Mouse (Mus musculus) forebrain, embryonic 13.5 days (tissue): ENCODE data around the gene Mrvi1. TPM values are rescaled to one million over a fixed set of nuclear protein-coding genes. Genes with fewer than 3 reads are reported as not detected.

Source experiments
- ATAC-seq: fragments of 200-750 bp; cut with Nextera tagmentation; 2 replicates; pipeline ENCODE4 v1.8.0; 2017
- H3K27ac ChIP-seq: fragments of 300-500 bp; sonication (generic); 2 replicates; pipeline ENCODE4 v1.5.1; 2015; ENCODE audit warnings: inconsistent platforms, mild to moderate bottlenecking, moderate library complexity
- H3K27me3 ChIP-seq: fragments of 300-500 bp; sonication (generic); 2 replicates; pipeline ENCODE4 v1.6.1; 2015; ENCODE audit warnings: mild to moderate bottlenecking, inconsistent platforms
- H3K36me3 ChIP-seq: fragments of 300-500 bp; sonication (generic); 2 replicates; pipeline ENCODE4 v1.6.1; 2015; ENCODE audit warnings: mild to moderate bottlenecking, inconsistent platforms; ENCODE audit not compliant: poor library complexity, severe bottlenecking
- H3K4me1 ChIP-seq: fragments of 300-500 bp; sonication (generic); 2 replicates; pipeline ENCODE4 v1.6.1; 2015; ENCODE audit warnings: inconsistent platforms
- H3K4me2 ChIP-seq: fragments of 300-500 bp; sonication (generic); 2 replicates; pipeline ENCODE4 v1.6.1; 2015; ENCODE audit warnings: inconsistent platforms, mild to moderate bottlenecking, moderate library complexity
- H3K4me3 ChIP-seq: fragments of 300-500 bp; sonication (generic); 2 replicates; pipeline ENCODE4 v1.5.1; 2015; ENCODE audit warnings: mild to moderate bottlenecking, inconsistent platforms
- H3K9ac ChIP-seq: fragments of 300-500 bp; sonication (generic); 2 replicates; pipeline ENCODE4 v1.6.1; 2015; ENCODE audit warnings: mild to moderate bottlenecking, inconsistent platforms
- H3K9me3 ChIP-seq: fragments of 300-500 bp; sonication (generic); replicated peaks from 2 replicates; pipeline ENCODE4 v1.6.1; 2016; ENCODE audit warnings: inconsistent platforms
- WGBS: fragments of 180-500 bp; shearing (Covaris S2); methylation state at CpG from one replicate; pipeline ENCODE4 v1.1.7; 2015; 5-methylcytosine and 5-hydroxymethylcytosine counted together
- polyA plus RNA-seq: library from polyadenylated mRNA; unstranded; fragments of >200 nt; fragmentation: Nextera tagmentation; extraction: Ambion mirVana; gene quantifications from 2 replicates; pipeline ENCODE4 v1.2.1, GENCODE M21; 2015

Mrvi1 gene
- polyA plus RNA-seq, 1 experiment from 2014 or later: 0.58 TPM

- ATAC-seq: no peak
- 87% methylated on average over 15 of the region's 15 CpGs for WGBS
- H3K9me3 ChIP-seq: no peaks in the 10 kb centered on the region
- H3K4me1 ChIP-seq: no peaks in the 10 kb centered on the region
- H3K27ac ChIP-seq: no peak overlapping the region
- H3K4me2 ChIP-seq: no peak overlapping the region
- no peak overlapping the region for H3K9ac ChIP-seq
- H3K36me3 ChIP-seq: no peaks in the 10 kb centered on the region
- H3K4me3 ChIP-seq: no peak overlapping the region
- H3K27me3 ChIP-seq: no peaks in the 10 kb centered on the region
Measured at GRCm38 (mm10) chr7:110998887-110999827, 16.9 kb upstream of the Mrvi1 start.

GRCm38 (mm10) chr7:110991221-110991494, 8.9 kb upstream of the Mrvi1 start:
- no peak for ATAC-seq
- no peak overlapping the region for H3K27ac ChIP-seq
- no peak overlapping the region for H3K4me2 ChIP-seq
- H3K4me1 ChIP-seq: no peaks in the 10 kb centered on the region
- no peaks in the 10 kb centered on the region for H3K9me3 ChIP-seq
- no peaks in the 10 kb centered on the region for H3K36me3 ChIP-seq
- H3K27me3 ChIP-seq: no peaks in the 10 kb centered on the region
- WGBS: 38% methylated on average over 4 of the region's 4 CpGs
- H3K4me3 ChIP-seq: no peak overlapping the region
- H3K9ac ChIP-seq: no peak overlapping the region

DNA sequence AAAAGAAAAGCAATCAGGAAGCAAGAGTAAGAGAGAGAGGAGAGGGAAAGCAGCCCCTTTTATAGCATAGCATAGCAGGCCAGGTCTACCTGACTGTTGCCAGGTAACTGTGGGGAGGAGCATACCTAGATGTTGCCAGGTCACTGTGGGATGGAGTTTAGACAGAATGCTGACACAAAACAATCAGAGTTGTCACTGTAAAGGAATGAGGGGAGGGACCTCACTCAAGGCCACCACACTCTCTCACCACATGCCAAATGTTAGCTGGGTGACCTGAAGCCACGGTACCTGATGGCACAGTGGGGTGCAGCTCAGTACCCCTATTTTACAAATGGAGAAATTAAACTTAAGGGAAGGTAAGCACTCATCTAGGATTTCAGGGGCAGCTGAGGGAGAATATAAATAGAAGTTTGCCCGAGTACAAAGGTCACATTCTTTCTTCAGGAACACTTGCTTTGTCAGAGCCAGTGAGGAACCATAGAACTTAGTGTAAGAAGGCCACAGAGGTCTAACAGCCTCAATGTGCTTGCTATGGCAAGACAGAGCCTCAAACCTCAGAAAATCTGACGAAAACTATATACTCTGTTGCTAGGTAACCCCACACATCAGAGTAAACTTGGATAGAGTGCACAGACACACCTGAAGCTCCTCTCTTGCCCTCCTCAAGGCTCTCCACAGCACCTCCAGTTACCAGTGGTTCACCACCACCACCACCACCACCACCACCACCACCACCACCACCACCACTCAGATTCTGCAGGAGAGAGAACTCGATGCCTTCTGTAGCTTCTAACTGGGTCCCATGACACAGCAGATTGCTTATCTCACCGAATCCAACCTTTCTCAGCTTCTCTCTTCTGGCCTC, 8.3 kb upstream of the Mrvi1 start:
- no peak overlapping the region for H3K4me2 ChIP-seq
- no peak overlapping the region for H3K4me3 ChIP-seq
- H3K36me3 ChIP-seq: no peaks in the 10 kb centered on the region
- no peak for ATAC-seq
- no peaks in the 10 kb centered on the region for H3K9me3 ChIP-seq
- no peak overlapping the region for H3K27ac ChIP-seq
- 58% methylated on average over 5 of the region's 5 CpGs for WGBS
- H3K9ac ChIP-seq: no peak overlapping the region
- H3K4me1 ChIP-seq: no peaks in the 10 kb centered on the region
- H3K27me3 ChIP-seq: no peaks in the 10 kb centered on the region

GRCm38 (mm10) chr7:110989286-110989879, 7.1 kb upstream of the Mrvi1 start:
- Histone ChIP-seq H3K4me2 (no peak overlapping the region), H3K4me3 (no peak overlapping the region)
- 80% methylated on average over 5 of the region's 5 CpGs for WGBS

DNA sequence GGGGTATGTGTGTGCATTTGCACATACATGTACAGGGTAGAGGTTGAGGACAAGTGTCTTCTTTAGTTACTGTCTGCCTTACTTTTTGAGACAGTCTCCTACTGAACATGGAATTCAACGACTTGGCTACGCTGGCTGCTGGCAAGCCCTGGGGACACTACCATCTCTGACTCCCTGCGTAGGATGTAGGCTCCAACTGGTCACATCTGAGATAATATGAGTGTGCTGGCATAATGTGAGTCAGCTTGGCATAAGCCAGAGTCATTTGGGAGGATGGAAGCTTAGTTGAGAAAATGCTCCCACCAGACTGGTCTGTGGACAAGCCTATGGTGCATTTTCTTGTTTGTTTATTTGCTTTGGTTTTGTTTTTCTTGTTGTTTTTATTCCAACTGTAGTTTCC, 5.8 kb upstream of the Mrvi1 start:
- Histone ChIP-seq H3K9ac (no peak overlapping the region), H3K4me2 (no peak overlapping the region), H3K4me1 (no peaks in the 10 kb centered on the region), H3K4me3 (no peak overlapping the region), H3K9me3 (no peaks in the 10 kb centered on the region), H3K27ac (no peak overlapping the region), H3K36me3 (no peaks in the 10 kb centered on the region), H3K27me3 (no peaks in the 10 kb centered on the region)
- WGBS: 93% methylated on average over 3 of the region's 3 CpGs
- ATAC-seq: no peak

More at GRCm38 (mm10) chr7:110989286-110989879, 7.1 kb upstream of the Mrvi1 start:
- H3K27me3 ChIP-seq: no peaks in the 10 kb centered on the region
- H3K9me3 ChIP-seq: no peaks in the 10 kb centered on the region
- ATAC-seq: no peak
- no peak overlapping the region for H3K27ac ChIP-seq
- H3K36me3 ChIP-seq: no peaks in the 10 kb centered on the region
- no peaks in the 10 kb centered on the region for H3K4me1 ChIP-seq
- H3K9ac ChIP-seq: no peak overlapping the region

- Histone ChIP-seq H3K4me1 (0 out of 2 replicates have a peak, but pooled peaks cover 3% of the 10 kb centered on the region), H3K27ac (no peak overlapping the region), H3K9ac (no peak overlapping the region), H3K4me2 (no peak overlapping the region), H3K9me3 (no peaks in the 10 kb centered on the region), H3K36me3 (no peaks in the 10 kb centered on the region), H3K4me3 (no peak overlapping the region), H3K27me3 (no peaks in the 10 kb centered on the region)
- whole genome bisulfite sequencing: 61% methylated on average over 7 of the region's 7 CpGs
- no peak for ATAC-seq
Measured at GRCm38 (mm10) chr7:110985581-110986265, 3.5 kb upstream of the Mrvi1 start.

GRCm38 (mm10) chr7:110983621-110984020, 1.4 kb upstream of the Mrvi1 start:
- Histone ChIP-seq H3K36me3 (no peaks in the 10 kb centered on the region), H3K4me2 (no peak overlapping the region), H3K9ac (no peak overlapping the region), H3K9me3 (no peaks in the 10 kb centered on the region), H3K4me1 (0 out of 2 replicates have a peak, but pooled peaks cover 8% of the 10 kb centered on the region), H3K27me3 (no peaks in the 10 kb centered on the region), H3K4me3 (no peak overlapping the region), H3K27ac (no peak overlapping the region)
- 82% methylated on average over 5 of the region's 5 CpGs for WGBS
- no peak for ATAC-seq

DNA sequence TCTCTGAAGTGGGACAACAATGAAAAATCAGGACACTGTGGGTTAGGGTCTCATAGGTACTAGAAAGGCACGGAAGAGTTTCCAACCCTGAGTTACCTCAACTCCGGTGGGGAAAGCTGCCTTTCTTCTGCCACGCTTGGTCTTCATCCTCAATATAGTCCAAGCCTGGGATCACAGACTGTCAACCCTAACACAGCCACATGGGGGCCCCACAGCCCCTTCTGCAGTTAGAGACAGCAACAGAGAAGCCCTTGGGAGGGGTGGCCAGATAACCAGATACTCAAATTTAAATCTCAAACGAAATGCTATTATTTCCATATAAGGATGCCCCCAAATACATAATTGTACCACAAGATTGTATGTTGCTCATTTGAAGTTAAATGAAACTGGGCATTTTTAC, 503 bp upstream of the Mrvi1 start:
- ATAC-seq: no peak
- H3K9me3 ChIP-seq: no peaks in the 10 kb centered on the region
- H3K4me3 ChIP-seq: no peak overlapping the region
- H3K4me2 ChIP-seq: no peak overlapping the region
- H3K27me3 ChIP-seq: no peaks in the 10 kb centered on the region
- 0 out of 2 replicates have a peak, but pooled peaks cover 8% of the 10 kb centered on the region for H3K4me1 ChIP-seq
- no peaks in the 10 kb centered on the region for H3K36me3 ChIP-seq
- WGBS: 65% methylated on average over 4 of the region's 4 CpGs
- H3K27ac ChIP-seq: no peak overlapping the region
- H3K9ac ChIP-seq: no peak overlapping the region

DNA sequence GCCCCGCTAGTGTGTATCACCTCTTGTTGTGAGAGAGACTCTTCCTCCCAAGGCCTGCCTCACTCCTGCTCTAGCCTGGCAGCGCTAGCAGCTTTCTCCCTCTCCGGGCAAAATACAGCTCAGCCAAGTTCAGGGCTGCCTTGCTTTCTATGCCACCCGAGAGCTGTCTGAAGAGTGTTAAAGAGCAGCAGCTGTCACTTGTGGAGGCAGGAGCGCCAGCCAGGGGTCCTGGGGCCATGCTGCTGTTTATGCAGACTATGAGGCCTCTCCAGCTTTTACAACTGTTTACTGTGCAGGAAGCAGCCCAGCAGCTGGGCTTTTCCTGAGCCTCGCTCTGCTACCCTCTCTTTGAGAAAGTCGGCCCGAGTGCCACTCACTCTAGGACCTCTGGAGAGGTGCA, 1.2 kb downstream of the Mrvi1 start:
- Histone ChIP-seq H3K9ac (no peak overlapping the region), H3K27me3 (no peaks in the 10 kb centered on the region), H3K27ac (no peak overlapping the region), H3K9me3 (no peaks in the 10 kb centered on the region), H3K36me3 (no peaks in the 10 kb centered on the region), H3K4me2 (no peak overlapping the region), H3K4me3 (no peak overlapping the region), H3K4me1 (0 out of 2 replicates have a peak, but pooled peaks cover 8% of the 10 kb centered on the region)
- no peak for ATAC-seq
- 77% methylated on average over 8 of the region's 8 CpGs for WGBS

DNA sequence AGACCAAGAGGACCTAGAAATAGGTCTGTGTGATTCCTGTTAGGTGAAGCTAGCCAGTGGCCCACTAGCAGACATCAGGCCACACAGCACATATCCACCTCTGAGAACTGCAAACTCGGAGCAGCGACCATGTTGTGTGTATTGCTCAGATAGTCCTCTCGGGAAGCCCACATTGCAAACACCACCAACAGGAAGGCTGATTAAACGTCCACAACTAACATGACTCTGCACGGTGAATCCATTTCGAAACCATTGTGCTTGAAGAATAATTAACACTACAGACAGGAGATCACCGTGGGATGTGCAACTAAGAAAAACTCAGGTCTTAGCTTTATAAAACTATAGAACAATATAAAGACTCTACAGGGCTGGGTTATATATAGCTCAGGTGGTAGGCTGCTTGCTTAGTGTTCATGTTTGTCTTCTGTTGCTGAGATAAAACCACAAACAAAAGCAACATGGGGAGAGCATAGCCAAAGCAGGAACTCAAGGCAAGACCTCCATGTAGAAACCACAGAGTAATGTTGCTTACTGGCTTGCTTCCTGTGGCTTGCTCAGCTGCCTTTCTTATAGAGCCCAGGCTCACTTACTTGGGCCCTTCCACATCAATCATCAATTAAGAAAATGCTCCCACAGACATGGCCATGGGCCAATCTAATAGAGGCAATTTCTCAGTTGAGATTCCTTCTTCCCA, 4.4 kb downstream of the Mrvi1 start:
- Histone ChIP-seq H3K36me3 (no peaks in the 10 kb centered on the region), H3K4me3 (no peak overlapping the region), H3K9ac (no peak overlapping the region), H3K27ac (no peak overlapping the region), H3K27me3 (no peaks in the 10 kb centered on the region), H3K9me3 (no peaks in the 10 kb centered on the region), H3K4me2 (no peak overlapping the region), H3K4me1 (0 out of 2 replicates have a peak, but pooled peaks cover 8% of the 10 kb centered on the region)
- 90% methylated on average over 7 of the region's 7 CpGs for WGBS
- no peak for ATAC-seq

GRCm38 (mm10) chr7:110973450-110973849, 8.8 kb downstream of the Mrvi1 start:
- no peaks in the 10 kb centered on the region for H3K4me1 ChIP-seq
- 87% methylated on average over 4 of the region's 4 CpGs for WGBS
- ATAC-seq: no peak

More at GRCm38 (mm10) chr7:110973450-110973849, 8.8 kb downstream of the Mrvi1 start:
- H3K4me3 ChIP-seq: no peak overlapping the region
- H3K9me3 ChIP-seq: no peaks in the 10 kb centered on the region
- H3K27me3 ChIP-seq: no peaks in the 10 kb centered on the region
- no peak overlapping the region for H3K27ac ChIP-seq
- no peaks in the 10 kb centered on the region for H3K36me3 ChIP-seq
- no peak overlapping the region for H3K9ac ChIP-seq
- H3K4me2 ChIP-seq: no peak overlapping the region
